Mouse (Mus musculus) kidney, postnatal 10 days (tissue): Measurements from ENCODE around the gene Chat.
A peak's percentile ranks its signal among the peaks of the same experiment; 100 is the strongest.
"Not testable (repeated sequence)": the region's sequence is repeated elsewhere in the genome, so short reads cannot be mapped to it uniquely, and the experiment has no call there.

Experiments used
- DNase-seq: peaks from one replicate; pipeline ENCODE4 v3.0.0; 2021; ENCODE audit warnings: mixed read lengths

Gene Chat

DNA sequence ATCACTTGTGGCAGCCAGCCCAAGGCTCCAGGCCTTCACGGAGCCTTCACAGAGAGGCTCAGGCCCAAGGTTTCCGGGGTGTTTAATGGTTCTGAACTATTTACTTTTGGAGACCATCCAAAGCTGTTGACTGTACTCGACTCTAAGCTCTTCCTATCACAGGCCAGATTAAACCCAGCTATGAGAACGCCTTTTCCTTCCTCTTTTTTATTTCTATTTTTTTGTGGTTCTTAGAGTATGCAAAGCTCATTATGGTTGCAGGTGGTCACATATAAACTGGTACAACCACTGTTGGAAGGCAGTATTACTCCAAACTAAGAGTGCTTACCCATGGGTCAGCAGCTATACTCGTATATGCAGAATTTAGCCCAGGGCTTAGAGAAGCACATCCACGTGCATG, 18.8 kb downstream of the Chat start:
- no peak for DNase-seq

GRCm38 (mm10) chr14:32443446-32443845, 22.3 kb downstream of the Chat start:
- DNase-seq, result no peak

GRCm38 (mm10) chr14:32439744-32440143, 26.0 kb downstream of the Chat start:
- DNase-seq, result no peak

DNA sequence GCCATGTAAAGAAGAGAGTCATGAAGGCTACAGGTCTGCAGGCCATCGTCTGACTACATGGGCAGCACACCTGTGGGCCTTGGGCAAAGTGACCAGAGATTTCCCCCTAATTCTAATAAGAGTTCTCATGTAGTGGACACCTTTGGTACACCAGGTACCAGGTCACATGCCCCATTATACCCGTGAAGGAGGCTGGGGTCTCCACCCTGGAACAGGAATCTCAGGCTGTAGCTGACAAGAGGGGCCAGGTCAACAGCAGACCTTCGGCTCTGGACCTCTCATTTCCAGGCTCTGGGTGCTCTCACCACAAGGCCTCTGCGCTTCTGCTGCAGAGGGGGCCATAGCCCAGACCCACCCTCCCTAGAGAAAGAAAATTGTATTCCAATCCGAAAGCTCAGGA, 26.5 kb downstream of the Chat start:
- DNase-seq, result no peak

DNA sequence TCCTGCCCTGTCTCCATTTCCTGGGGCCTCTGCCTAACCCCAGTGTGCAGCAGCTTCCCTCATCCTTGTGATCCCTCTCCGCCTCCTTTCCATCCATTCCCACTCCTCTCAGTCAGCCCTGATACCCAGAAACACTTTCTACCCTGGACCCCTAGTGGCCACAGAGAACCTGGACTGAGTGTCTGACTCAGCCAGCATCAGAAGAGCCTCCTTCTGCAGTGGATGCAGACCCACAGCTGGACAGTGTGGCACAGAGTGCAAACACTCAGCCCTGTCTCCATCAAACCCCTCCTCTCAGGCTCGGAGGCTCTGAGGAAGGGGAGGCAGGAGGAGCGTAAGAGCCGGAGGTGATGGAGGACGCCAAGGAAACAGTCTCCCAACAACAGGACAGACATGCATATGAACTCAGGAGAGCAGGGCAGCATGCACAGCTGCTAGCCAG, 28.4 kb downstream of the Chat start:
- DNase-seq, result no peak

DNA sequence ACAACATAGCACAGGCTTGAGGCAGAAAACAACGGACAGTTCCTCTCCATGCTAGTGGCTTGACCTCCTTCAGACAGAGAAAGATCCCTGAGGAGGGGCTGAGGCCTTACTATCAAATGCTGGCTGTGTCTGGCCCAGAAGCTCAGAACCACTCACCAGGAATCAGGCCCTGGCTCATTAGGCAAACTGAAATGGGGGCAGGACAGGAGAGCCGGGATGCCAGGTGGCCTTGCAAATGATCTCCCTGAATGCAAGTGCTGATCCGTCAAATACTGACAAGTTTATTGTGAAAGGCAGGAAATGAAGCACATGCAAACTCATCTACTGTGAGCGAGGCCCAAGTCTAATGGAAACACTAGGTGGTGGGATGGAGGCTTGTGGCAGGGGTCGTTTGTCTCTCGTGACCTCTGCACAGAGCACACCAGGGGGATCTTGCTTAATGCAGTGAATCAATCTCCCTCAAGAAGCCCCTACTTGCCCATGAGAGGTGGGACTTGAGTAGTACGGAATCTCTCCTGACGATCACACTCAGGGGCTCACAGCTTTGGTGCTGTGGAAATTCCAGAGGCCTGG, 36.7 kb downstream of the Chat start:
- no peak for DNase-seq

DNA sequence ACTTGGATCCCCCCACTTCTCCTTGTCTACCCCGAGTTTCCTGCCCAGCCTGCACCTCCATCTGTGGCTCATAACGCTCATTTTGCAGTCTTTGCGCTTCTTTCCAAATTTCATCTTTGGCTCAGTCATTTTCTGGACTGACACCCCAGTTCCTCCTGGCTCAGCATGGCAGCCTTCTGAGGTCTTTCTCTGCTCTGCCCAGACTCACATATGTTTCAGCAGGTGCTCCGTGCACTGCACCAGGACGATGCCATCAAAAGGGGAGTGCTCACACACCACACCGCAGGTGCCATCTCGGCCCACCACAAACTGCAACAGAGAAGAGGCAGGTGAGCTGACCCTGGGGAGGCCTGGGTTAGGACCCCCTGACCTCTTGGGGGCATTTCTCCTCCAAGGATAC, 41.8 kb downstream of the Chat start:
- DNase-seq, result no peak

GRCm38 (mm10) chr14:32418747-32419146, 47.0 kb downstream of the Chat start:
- DNase-seq, result peak; percentile 26

GRCm38 (mm10) chr14:32412075-32412474, 53.7 kb downstream of the Chat start:
- no peak for DNase-seq

GRCm38 (mm10) chr14:32410084-32410483, 55.7 kb downstream of the Chat start:
- no peak for DNase-seq

DNA sequence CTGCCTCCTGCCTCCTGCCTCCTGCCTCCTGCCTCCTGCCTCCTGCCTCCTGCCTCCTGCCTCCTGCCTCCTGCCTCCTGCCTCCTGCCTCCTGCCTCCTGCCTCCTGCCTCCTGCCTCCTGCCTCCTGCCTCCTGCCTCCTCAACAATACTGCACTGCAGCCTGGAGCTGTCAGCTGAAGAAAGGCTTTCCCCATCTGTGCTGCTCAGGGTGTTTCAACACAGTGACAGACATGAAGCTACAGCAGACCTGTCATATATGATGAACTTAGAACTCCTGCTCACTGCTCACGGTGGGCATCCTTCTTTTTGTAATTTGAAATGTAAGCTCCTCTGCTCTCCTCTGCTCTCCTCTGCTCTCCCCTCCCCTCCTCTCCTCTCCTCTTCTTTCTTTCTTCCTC, 60.4 kb downstream of the Chat start:
- not testable (repeated sequence) for DNase-seq

- DNase-seq, result peak; percentile 81
These were observed 77.6 kb downstream of the Chat start, which contains the start of gene 1700024G13Rik for GRCm38 (mm10) chr14:32388196-32388595. 1700024G13Rik (minus strand) TSS chr14:32388391.

GRCm38 (mm10) chr14:32381619-32382018, 84.2 kb downstream of the Chat start:
- peak; percentile 6 for DNase-seq

DNA sequence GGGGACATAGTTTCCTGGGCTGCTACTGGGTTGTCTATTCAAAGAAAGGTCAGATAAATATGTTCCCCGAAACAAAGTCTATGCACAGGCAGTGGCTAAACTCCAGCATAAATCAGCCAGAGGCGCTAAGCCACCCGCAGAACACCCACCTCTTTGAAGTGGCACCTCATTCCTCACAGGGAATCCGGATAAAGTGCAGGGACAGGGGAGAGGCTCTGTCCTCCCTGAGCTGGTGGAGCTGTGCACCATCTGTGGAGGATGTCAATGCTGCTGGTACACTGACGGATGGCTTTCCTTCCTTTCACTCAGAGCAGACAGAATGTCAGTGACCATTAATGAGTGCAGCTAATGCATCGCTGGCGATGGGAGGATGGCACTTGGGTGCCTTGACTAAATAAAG, 84.7 kb downstream of the Chat start:
- DNase-seq, result no peak

DNA sequence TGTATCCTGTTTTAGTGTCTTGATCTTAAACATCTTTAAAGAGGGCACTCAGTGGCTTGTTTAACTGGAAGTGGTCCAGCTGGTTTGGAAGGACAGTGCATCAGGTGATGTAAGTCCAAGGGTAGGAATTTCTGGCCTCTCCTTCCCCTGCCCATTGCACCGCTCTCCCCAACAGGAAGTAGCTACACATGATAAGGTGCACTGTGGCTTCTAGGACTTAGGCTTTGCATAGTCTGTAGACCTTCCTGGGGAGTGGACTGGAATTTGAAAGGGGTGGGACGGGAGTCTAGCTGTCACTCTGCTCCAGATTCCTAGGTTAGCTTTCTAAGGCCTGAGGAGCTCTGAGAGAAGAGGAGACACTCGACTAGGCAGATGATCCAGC, 85.7 kb downstream of the Chat start:
- no peak for DNase-seq

DNA sequence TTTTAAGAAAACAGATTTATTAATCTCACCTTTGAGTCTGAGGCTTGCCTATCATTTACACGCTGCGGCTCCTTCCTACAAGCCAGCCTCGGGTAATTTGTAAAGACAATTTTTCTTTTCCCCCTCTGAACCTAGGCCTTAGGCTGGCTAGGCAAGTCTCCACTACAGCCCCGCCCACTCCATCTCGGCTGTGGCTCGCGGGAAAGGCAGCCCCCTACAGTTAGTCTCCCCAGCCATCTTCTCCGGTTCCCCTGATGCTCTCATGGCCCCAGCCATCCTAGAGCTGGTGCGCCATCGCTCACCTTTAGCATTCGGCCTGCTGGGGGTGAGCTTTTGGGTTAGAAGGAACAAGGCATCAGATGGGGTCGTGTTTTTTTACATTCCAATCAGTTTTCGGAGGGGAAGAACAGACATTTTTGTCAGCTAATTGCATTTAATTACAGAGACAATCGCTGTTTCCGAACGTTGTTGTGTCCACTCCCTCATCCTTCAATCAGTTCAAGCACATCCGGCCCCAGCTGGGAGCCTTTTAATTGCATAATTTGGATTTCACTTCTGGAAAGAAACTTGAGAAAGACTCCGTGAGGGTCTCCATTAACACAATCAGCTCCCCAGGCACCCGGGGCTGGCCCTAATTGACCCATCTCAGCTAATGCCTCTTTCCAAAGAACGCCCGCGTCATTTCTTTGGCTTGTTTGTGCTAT, 86.2 kb downstream of the Chat start:
- DNase-seq, result peak; percentile 11

GRCm38 (mm10) chr14:32372510-32372909, 93.3 kb downstream of the Chat start:
- DNase-seq, result no peak

DNA sequence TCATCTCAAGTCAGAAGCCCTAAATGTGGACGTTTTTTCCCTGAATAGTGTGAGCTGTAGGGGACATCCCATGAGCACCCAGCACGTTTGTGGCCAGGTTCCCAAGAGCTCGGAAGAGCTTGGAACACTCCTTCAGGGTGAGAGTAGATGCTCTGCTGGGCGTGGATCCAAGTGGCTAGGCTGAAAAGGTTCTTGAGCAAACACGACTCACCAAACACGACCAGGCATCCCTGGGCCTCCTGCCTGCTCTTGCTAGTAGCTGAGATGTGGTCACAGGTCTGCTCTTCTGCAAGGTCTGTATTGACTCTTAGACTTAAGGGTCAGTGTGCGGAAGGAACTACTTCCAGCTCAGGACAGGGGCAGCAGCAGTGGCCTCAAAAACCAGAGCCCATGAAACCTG, 96.0 kb downstream of the Chat start:
- DNase-seq, result no peak

DNA sequence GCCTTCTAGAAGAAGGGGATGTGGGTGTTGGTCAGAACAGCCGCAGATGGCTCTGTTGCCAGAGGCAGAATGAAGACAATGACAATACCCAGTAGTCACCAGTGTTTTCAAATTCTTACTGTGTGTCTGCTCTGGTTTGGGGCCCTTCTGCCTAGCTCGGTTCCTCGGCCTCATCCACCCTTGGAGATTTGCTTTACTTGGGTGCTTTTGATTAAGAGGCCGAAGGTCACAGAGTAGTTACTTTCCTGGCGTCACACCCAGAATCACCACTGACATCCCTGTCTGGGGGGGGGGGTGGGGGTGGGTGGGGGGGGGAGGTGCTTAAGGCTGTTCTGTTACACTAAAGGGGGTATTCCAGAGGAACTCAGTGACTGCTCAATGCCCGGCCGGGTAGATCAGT, 101.4 kb downstream of the Chat start:
- DNase-seq, result no peak
